Mouse (Mus musculus): ENCODE measurements around the gene Wdr90. TPM values are rescaled to one million over a fixed set of nuclear protein-coding genes. Genes with fewer than 3 reads are reported as not detected.

Gene Wdr90
- 22.2 and 25.7 TPM in 2 replicates for polyA plus RNA-seq (2014; fragmentation: Nextera tagmentation; extraction: Ambion mirVana)

GRCm38 (mm10) chr17:25860832-25861703 lies at the start of gene Wdr90:
TSS of gene Wdr90 (minus strand) at chr17:25861501.
- peak within 1 kb of the TSS; percentile 83 for H3K9ac ChIP-seq (ENCODE audit: low read depth, low read length)
- H3K27me3 ChIP-seq (replicated peaks; ENCODE audit: control insufficient read depth, insufficient read depth, low read length) = no peaks in the 10 kb centered on the region
- peak; percentile 92 for ATAC-seq (replicated peaks; ENCODE audit: low FRiP score)
- H3K27ac ChIP-seq (ENCODE audit: low read depth, low read length) = peak within 1 kb of the TSS; percentile 80
- no peaks in the 10 kb centered on the region for H3K9me3 ChIP-seq (ENCODE audit: control insufficient read depth, low read length)
- WGBS = 5% methylated on average over 65 of the region's 65 CpGs
- H3K36me3 ChIP-seq (ENCODE audit: control insufficient read depth, insufficient read depth, low read length) = peaks cover 9% of the 10 kb centered on the region; the same call in 1 of the 2 replicates
- DNase-seq (ENCODE audit: low spot score) = peak; percentile 86
- H3K4me3 ChIP-seq (ENCODE audit: low read depth, low read length) = peak within 1 kb of the TSS; percentile 65
- H3K4me1 ChIP-seq (replicated peaks; ENCODE audit: control insufficient read depth, insufficient read depth, low read length) = peaks cover 19% of the 10 kb centered on the region
- peak within 1 kb of the TSS; percentile 91 for H3K4me2 ChIP-seq

GRCm38 (mm10) chr17:25907640-25908039 lies 46.3 kb upstream of the Wdr90 start:
- ATAC-seq (replicated peaks; ENCODE audit: low FRiP score) = no peak
- WGBS = 85% methylated on average over 2 of the region's 2 CpGs
- H3K27me3 ChIP-seq (replicated peaks; ENCODE audit: control insufficient read depth, insufficient read depth, low read length) = no peaks in the 10 kb centered on the region
- H3K9me3 ChIP-seq (ENCODE audit: control insufficient read depth, low read length) = no peaks in the 10 kb centered on the region
- H3K36me3 ChIP-seq (ENCODE audit: control insufficient read depth, insufficient read depth, low read length) = no peaks in the 10 kb centered on the region
- H3K4me1 ChIP-seq (replicated peaks; ENCODE audit: control insufficient read depth, insufficient read depth, low read length) = no peaks in the 10 kb centered on the region
- H3K27ac ChIP-seq (ENCODE audit: low read depth, low read length) = no peak overlapping the region
- H3K4me3 ChIP-seq (ENCODE audit: low read depth, low read length) = no peak overlapping the region
- DNase-seq (ENCODE audit: low spot score) = no peak
- H3K4me2 ChIP-seq = no peak overlapping the region
- H3K9ac ChIP-seq (ENCODE audit: low read depth, low read length) = no peak overlapping the region

GRCm38 (mm10) chr17:25903061-25903460 lies 41.8 kb upstream of the Wdr90 start:
- Histone ChIP-seq H3K9me3 (ENCODE audit: control insufficient read depth, low read length) (no peaks in the 10 kb centered on the region), H3K4me2 (no peak overlapping the region), H3K27me3 (replicated peaks; ENCODE audit: control insufficient read depth, insufficient read depth, low read length) (no peaks in the 10 kb centered on the region), H3K9ac (ENCODE audit: low read depth, low read length) (no peak overlapping the region), H3K4me1 (replicated peaks; ENCODE audit: control insufficient read depth, insufficient read depth, low read length) (no peaks in the 10 kb centered on the region), H3K4me3 (ENCODE audit: low read depth, low read length) (no peak overlapping the region), H3K36me3 (ENCODE audit: control insufficient read depth, insufficient read depth, low read length) (peaks cover 5% of the 10 kb centered on the region), H3K27ac (ENCODE audit: low read depth, low read length) (no peak overlapping the region)
- DNase-seq (ENCODE audit: low spot score) = no peak
- 73% methylated on average over 3 of the region's 3 CpGs for WGBS
- ATAC-seq (replicated peaks; ENCODE audit: low FRiP score) = no peak

GRCm38 (mm10) chr17:25900193-25900592 lies 38.9 kb upstream of the Wdr90 start:
- H3K4me1 ChIP-seq (replicated peaks; ENCODE audit: control insufficient read depth, insufficient read depth, low read length) = peaks cover 11% of the 10 kb centered on the region
- no peak for DNase-seq (ENCODE audit: low spot score)
- 87% methylated on average over 1 of the region's 1 CpGs for WGBS
- H3K27me3 ChIP-seq (replicated peaks; ENCODE audit: control insufficient read depth, insufficient read depth, low read length) = no peaks in the 10 kb centered on the region
- H3K36me3 ChIP-seq (ENCODE audit: control insufficient read depth, insufficient read depth, low read length) = peaks cover 5% of the 10 kb centered on the region
- ATAC-seq (replicated peaks; ENCODE audit: low FRiP score) = no peak
- H3K9ac ChIP-seq (ENCODE audit: low read depth, low read length) = no peak overlapping the region
- H3K27ac ChIP-seq (ENCODE audit: low read depth, low read length) = no peak overlapping the region
- no peak overlapping the region for H3K4me2 ChIP-seq
- H3K4me3 ChIP-seq (ENCODE audit: low read depth, low read length) = no peak overlapping the region
- H3K9me3 ChIP-seq (ENCODE audit: control insufficient read depth, low read length) = no peaks in the 10 kb centered on the region

- Histone ChIP-seq H3K9me3 (ENCODE audit: control insufficient read depth, low read length) (no peaks in the 10 kb centered on the region), H3K9ac (ENCODE audit: low read depth, low read length) (no peak overlapping the region), H3K27me3 (replicated peaks; ENCODE audit: control insufficient read depth, insufficient read depth, low read length) (no peaks in the 10 kb centered on the region), H3K4me3 (ENCODE audit: low read depth, low read length) (no peak overlapping the region), H3K4me2 (no peak overlapping the region), H3K36me3 (ENCODE audit: control insufficient read depth, insufficient read depth, low read length) (peaks cover 5% of the 10 kb centered on the region), H3K27ac (ENCODE audit: low read depth, low read length) (no peak overlapping the region), H3K4me1 (replicated peaks; ENCODE audit: control insufficient read depth, insufficient read depth, low read length) (peaks cover 14% of the 10 kb centered on the region)
- 73% methylated on average over 12 of the region's 12 CpGs for WGBS
- DNase-seq (ENCODE audit: low spot score) (no peak), ATAC-seq (replicated peaks; ENCODE audit: low FRiP score) (no peak)
Observed at GRCm38 (mm10) chr17:25895891-25896290, 34.6 kb upstream of the Wdr90 start.

GRCm38 (mm10) chr17:25895415-25895814 lies 34.1 kb upstream of the Wdr90 start:
- no peak overlapping the region for H3K27ac ChIP-seq (ENCODE audit: low read depth, low read length)

GRCm38 (mm10) chr17:25893975-25894617 lies 32.8 kb upstream of the Wdr90 start:
- Histone ChIP-seq H3K36me3 (ENCODE audit: control insufficient read depth, insufficient read depth, low read length) (no peaks in the 10 kb centered on the region), H3K4me3 (ENCODE audit: low read depth, low read length) (no peak overlapping the region), H3K4me2 (no peak overlapping the region), H3K4me1 (replicated peaks; ENCODE audit: control insufficient read depth, insufficient read depth, low read length) (peaks cover 14% of the 10 kb centered on the region), H3K9me3 (ENCODE audit: control insufficient read depth, low read length) (no peaks in the 10 kb centered on the region), H3K27ac (ENCODE audit: low read depth, low read length) (no peak overlapping the region), H3K9ac (ENCODE audit: low read depth, low read length) (no peak overlapping the region), H3K27me3 (replicated peaks; ENCODE audit: control insufficient read depth, insufficient read depth, low read length) (no peaks in the 10 kb centered on the region)
- 32% methylated on average over 2 of the region's 2 CpGs for WGBS
- DNase-seq (ENCODE audit: low spot score) (no peak), ATAC-seq (replicated peaks; ENCODE audit: low FRiP score) (peak; percentile 68; the same call in 1 of the 2 replicates)

More at GRCm38 (mm10) chr17:25895415-25895814, 34.1 kb upstream of the Wdr90 start:
- no peaks in the 10 kb centered on the region for H3K27me3 ChIP-seq (replicated peaks; ENCODE audit: control insufficient read depth, insufficient read depth, low read length)
- H3K4me1 ChIP-seq (replicated peaks; ENCODE audit: control insufficient read depth, insufficient read depth, low read length) = peaks cover 14% of the 10 kb centered on the region
- ATAC-seq (replicated peaks; ENCODE audit: low FRiP score) (no peak), DNase-seq (ENCODE audit: low spot score) (no peak)
- H3K9ac ChIP-seq (ENCODE audit: low read depth, low read length) = no peak overlapping the region
- H3K36me3 ChIP-seq (ENCODE audit: control insufficient read depth, insufficient read depth, low read length) = no peaks in the 10 kb centered on the region
- WGBS = 34% methylated on average over 2 of the region's 2 CpGs
- no peak overlapping the region for H3K4me2 ChIP-seq
- no peaks in the 10 kb centered on the region for H3K9me3 ChIP-seq (ENCODE audit: control insufficient read depth, low read length)
- H3K4me3 ChIP-seq (ENCODE audit: low read depth, low read length) = no peak overlapping the region

GRCm38 (mm10) chr17:25888837-25889236 lies 27.5 kb upstream of the Wdr90 start:
- ATAC-seq (replicated peaks; ENCODE audit: low FRiP score) (no peak), DNase-seq (ENCODE audit: low spot score) (no peak)
- 82% methylated on average over 3 of the region's 3 CpGs for WGBS
- Histone ChIP-seq H3K36me3 (ENCODE audit: control insufficient read depth, insufficient read depth, low read length) (peaks cover 7% of the 10 kb centered on the region), H3K9me3 (ENCODE audit: control insufficient read depth, low read length) (no peaks in the 10 kb centered on the region), H3K9ac (ENCODE audit: low read depth, low read length) (no peak overlapping the region), H3K4me1 (replicated peaks; ENCODE audit: control insufficient read depth, insufficient read depth, low read length) (no peaks in the 10 kb centered on the region), H3K27ac (ENCODE audit: low read depth, low read length) (no peak overlapping the region), H3K4me2 (no peak overlapping the region), H3K27me3 (replicated peaks; ENCODE audit: control insufficient read depth, insufficient read depth, low read length) (no peaks in the 10 kb centered on the region), H3K4me3 (ENCODE audit: low read depth, low read length) (no peak overlapping the region)
